Mouse (Mus musculus) forebrain, embryonic 13.5 days (tissue): ENCODE measurements around the gene Ttll5. TPM values are rescaled to one million over a fixed set of nuclear protein-coding genes. Genes with fewer than 3 reads are reported as not detected.

ENCODE experiments used
- ATAC-seq: fragments of 200-750 bp; cut with Nextera tagmentation; 2 replicates; pipeline ENCODE4 v1.8.0; 2017
- H3K27ac ChIP-seq: fragments of 300-500 bp; sonication (generic); 2 replicates; pipeline ENCODE4 v1.5.1; 2015; ENCODE audit warnings: inconsistent platforms, mild to moderate bottlenecking, moderate library complexity
- H3K27me3 ChIP-seq: fragments of 300-500 bp; sonication (generic); 2 replicates; pipeline ENCODE4 v1.6.1; 2015; ENCODE audit warnings: mild to moderate bottlenecking, inconsistent platforms
- H3K36me3 ChIP-seq: fragments of 300-500 bp; sonication (generic); 2 replicates; pipeline ENCODE4 v1.6.1; 2015; ENCODE audit warnings: mild to moderate bottlenecking, inconsistent platforms; ENCODE audit not compliant: poor library complexity, severe bottlenecking
- H3K4me1 ChIP-seq: fragments of 300-500 bp; sonication (generic); 2 replicates; pipeline ENCODE4 v1.6.1; 2015; ENCODE audit warnings: inconsistent platforms
- H3K4me2 ChIP-seq: fragments of 300-500 bp; sonication (generic); 2 replicates; pipeline ENCODE4 v1.6.1; 2015; ENCODE audit warnings: inconsistent platforms, mild to moderate bottlenecking, moderate library complexity
- H3K4me3 ChIP-seq: fragments of 300-500 bp; sonication (generic); 2 replicates; pipeline ENCODE4 v1.5.1; 2015; ENCODE audit warnings: mild to moderate bottlenecking, inconsistent platforms
- H3K9ac ChIP-seq: fragments of 300-500 bp; sonication (generic); 2 replicates; pipeline ENCODE4 v1.6.1; 2015; ENCODE audit warnings: mild to moderate bottlenecking, inconsistent platforms
- H3K9me3 ChIP-seq: fragments of 300-500 bp; sonication (generic); replicated peaks from 2 replicates; pipeline ENCODE4 v1.6.1; 2016; ENCODE audit warnings: inconsistent platforms
- WGBS: fragments of 180-500 bp; shearing (Covaris S2); methylation state at CpG from one replicate; pipeline ENCODE4 v1.1.7; 2015; 5-methylcytosine and 5-hydroxymethylcytosine counted together
- polyA plus RNA-seq: library from polyadenylated mRNA; unstranded; fragments of >200 nt; fragmentation: Nextera tagmentation; extraction: Ambion mirVana; gene quantifications from 2 replicates; pipeline ENCODE4 v1.2.1, GENCODE M21; 2015

The Ttll5 gene
- polyA plus RNA-seq, 1 experiment from 2014 or later, result 15.2 TPM

GRCm38 (mm10) chr12:85937384-85937783 is 112.9 kb downstream of the Ttll5 start:
- 97% methylated on average over 5 of the region's 5 CpGs for WGBS
- Histone ChIP-seq H3K36me3 (peaks cover 22% of the 10 kb centered on the region), H3K9ac (no peak overlapping the region), H3K9me3 (no peaks in the 10 kb centered on the region), H3K27me3 (no peaks in the 10 kb centered on the region), H3K27ac (no peak overlapping the region), H3K4me1 (no peaks in the 10 kb centered on the region), H3K4me2 (no peak overlapping the region), H3K4me3 (no peak overlapping the region)
- no peak for ATAC-seq

GRCm38 (mm10) chr12:85943456-85943855 is 119.0 kb downstream of the Ttll5 start:
- H3K4me1 ChIP-seq, result no peaks in the 10 kb centered on the region
- H3K4me2 ChIP-seq, result no peak overlapping the region
- no peak for ATAC-seq
- 58% methylated on average over 10 of the region's 10 CpGs for WGBS
- H3K4me3 ChIP-seq, result no peak overlapping the region
- H3K9me3 ChIP-seq, result no peaks in the 10 kb centered on the region
- H3K27me3 ChIP-seq, result no peaks in the 10 kb centered on the region
- H3K9ac ChIP-seq, result no peak overlapping the region
- H3K36me3 ChIP-seq, result peaks cover 9% of the 10 kb centered on the region; the same call in 1 of the 2 replicates
- no peak overlapping the region for H3K27ac ChIP-seq

GRCm38 (mm10) chr12:85944419-85944818 is 120.0 kb downstream of the Ttll5 start:
- no peak for ATAC-seq
- peaks cover 9% of the 10 kb centered on the region; the same call in 1 of the 2 replicates for H3K36me3 ChIP-seq

GRCm38 (mm10) chr12:85947161-85947560 is 122.7 kb downstream of the Ttll5 start:
- Histone ChIP-seq H3K27me3 (no peaks in the 10 kb centered on the region), H3K9me3 (no peaks in the 10 kb centered on the region), H3K9ac (no peak overlapping the region), H3K4me3 (no peak overlapping the region), H3K4me2 (no peak overlapping the region), H3K36me3 (peaks cover 4% of the 10 kb centered on the region), H3K4me1 (no peaks in the 10 kb centered on the region), H3K27ac (no peak overlapping the region)
- 88% methylated on average over 4 of the region's 4 CpGs for WGBS
- no peak for ATAC-seq

More at GRCm38 (mm10) chr12:85944419-85944818, 120.0 kb downstream of the Ttll5 start:
- H3K4me2 ChIP-seq, result no peak overlapping the region
- no peaks in the 10 kb centered on the region for H3K27me3 ChIP-seq
- H3K4me1 ChIP-seq, result no peaks in the 10 kb centered on the region
- H3K9ac ChIP-seq, result no peak overlapping the region
- 87% methylated on average over 3 of the region's 3 CpGs for WGBS
- H3K9me3 ChIP-seq, result no peaks in the 10 kb centered on the region
- H3K4me3 ChIP-seq, result no peak overlapping the region
- no peak overlapping the region for H3K27ac ChIP-seq

- H3K27me3 ChIP-seq, result no peaks in the 10 kb centered on the region
- ATAC-seq, result no peak
These were observed 125.2 kb downstream of the Ttll5 start for GRCm38 (mm10) chr12:85949667-85950066.

GRCm38 (mm10) chr12:85950371-85950770 is 125.9 kb downstream of the Ttll5 start:
- no peak for ATAC-seq
- Histone ChIP-seq H3K36me3 (peaks cover 4% of the 10 kb centered on the region), H3K4me1 (no peaks in the 10 kb centered on the region), H3K27me3 (no peaks in the 10 kb centered on the region), H3K9me3 (no peaks in the 10 kb centered on the region), H3K4me3 (no peak overlapping the region), H3K27ac (no peak overlapping the region), H3K9ac (no peak overlapping the region), H3K4me2 (no peak overlapping the region)
- WGBS, result 93% methylated on average over 6 of the region's 6 CpGs

More at GRCm38 (mm10) chr12:85949667-85950066, 125.2 kb downstream of the Ttll5 start:
- Histone ChIP-seq H3K9me3 (no peaks in the 10 kb centered on the region), H3K9ac (no peak overlapping the region), H3K27ac (no peak overlapping the region), H3K4me3 (no peak overlapping the region), H3K4me2 (no peak overlapping the region), H3K36me3 (peaks cover 4% of the 10 kb centered on the region), H3K4me1 (no peaks in the 10 kb centered on the region)
- 88% methylated on average over 6 of the region's 6 CpGs for WGBS

- Histone ChIP-seq H3K27ac (no peak overlapping the region), H3K4me3 (no peak overlapping the region), H3K36me3 (peaks cover 4% of the 10 kb centered on the region), H3K27me3 (no peaks in the 10 kb centered on the region), H3K9ac (no peak overlapping the region), H3K4me2 (no peak overlapping the region), H3K4me1 (no peaks in the 10 kb centered on the region), H3K9me3 (no peaks in the 10 kb centered on the region)
- WGBS, result 88% methylated on average over 4 of the region's 4 CpGs
- no peak for ATAC-seq
These were observed 126.6 kb downstream of the Ttll5 start for GRCm38 (mm10) chr12:85951036-85951435.

GRCm38 (mm10) chr12:85951822-85952221 is 127.4 kb downstream of the Ttll5 start:
- no peaks in the 10 kb centered on the region for H3K27me3 ChIP-seq
- WGBS, result 92% methylated on average over 1 of the region's 1 CpGs
- no peak for ATAC-seq
- peaks cover 2% of the 10 kb centered on the region for H3K36me3 ChIP-seq
- H3K9ac ChIP-seq, result no peak overlapping the region
- H3K27ac ChIP-seq, result no peak overlapping the region
- no peak overlapping the region for H3K4me2 ChIP-seq
- H3K4me1 ChIP-seq, result no peaks in the 10 kb centered on the region
- no peak overlapping the region for H3K4me3 ChIP-seq
- no peaks in the 10 kb centered on the region for H3K9me3 ChIP-seq

GRCm38 (mm10) chr12:85952349-85952748 is 127.9 kb downstream of the Ttll5 start:
- WGBS, result 93% methylated on average over 5 of the region's 5 CpGs
- Histone ChIP-seq H3K27ac (no peak overlapping the region), H3K4me1 (no peaks in the 10 kb centered on the region), H3K9me3 (no peaks in the 10 kb centered on the region), H3K9ac (no peak overlapping the region), H3K27me3 (no peaks in the 10 kb centered on the region), H3K4me3 (no peak overlapping the region), H3K36me3 (peaks cover 2% of the 10 kb centered on the region), H3K4me2 (no peak overlapping the region)
- ATAC-seq, result no peak

GRCm38 (mm10) chr12:85954167-85954566 is 129.7 kb downstream of the Ttll5 start:
- H3K4me2 ChIP-seq, result no peak overlapping the region
- no peak overlapping the region for H3K27ac ChIP-seq
- 83% methylated on average over 3 of the region's 3 CpGs for WGBS
- no peak overlapping the region for H3K9ac ChIP-seq
- no peak for ATAC-seq
- no peaks in the 10 kb centered on the region for H3K9me3 ChIP-seq
- H3K4me1 ChIP-seq, result no peaks in the 10 kb centered on the region
- H3K4me3 ChIP-seq, result no peak overlapping the region
- peaks cover 11% of the 10 kb centered on the region for H3K36me3 ChIP-seq
- no peaks in the 10 kb centered on the region for H3K27me3 ChIP-seq

GRCm38 (mm10) chr12:85955062-85955461 is 130.6 kb downstream of the Ttll5 start:
- Histone ChIP-seq H3K4me3 (no peak overlapping the region), H3K27me3 (no peaks in the 10 kb centered on the region), H3K4me2 (no peak overlapping the region), H3K9me3 (no peaks in the 10 kb centered on the region), H3K36me3 (peaks cover 11% of the 10 kb centered on the region), H3K27ac (no peak overlapping the region), H3K9ac (no peak overlapping the region), H3K4me1 (no peaks in the 10 kb centered on the region)
- ATAC-seq, result no peak
- 80% methylated on average over 8 of the region's 8 CpGs for WGBS

- H3K27me3 ChIP-seq, result no peaks in the 10 kb centered on the region
- no peaks in the 10 kb centered on the region for H3K9me3 ChIP-seq
These were observed 131.2 kb downstream of the Ttll5 start for GRCm38 (mm10) chr12:85955690-85956089.

GRCm38 (mm10) chr12:85956251-85956650 is 131.8 kb downstream of the Ttll5 start:
- Histone ChIP-seq H3K4me2 (no peak overlapping the region), H3K4me3 (no peak overlapping the region), H3K36me3 (peaks cover 11% of the 10 kb centered on the region), H3K27me3 (no peaks in the 10 kb centered on the region), H3K9ac (no peak overlapping the region), H3K27ac (no peak overlapping the region), H3K4me1 (no peaks in the 10 kb centered on the region), H3K9me3 (no peaks in the 10 kb centered on the region)
- whole genome bisulfite sequencing, result 90% methylated on average over 6 of the region's 6 CpGs
- no peak for ATAC-seq

More at GRCm38 (mm10) chr12:85955690-85956089, 131.2 kb downstream of the Ttll5 start:
- H3K36me3 ChIP-seq, result peaks cover 11% of the 10 kb centered on the region
- no peak overlapping the region for H3K4me2 ChIP-seq
- H3K4me3 ChIP-seq, result no peak overlapping the region
- H3K4me1 ChIP-seq, result no peaks in the 10 kb centered on the region
- H3K27ac ChIP-seq, result no peak overlapping the region
- no peak for ATAC-seq
- 72% methylated on average over 3 of the region's 3 CpGs for WGBS
- H3K9ac ChIP-seq, result no peak overlapping the region
